Mouse (Mus musculus) heart, embryonic 15.5 days (tissue): ENCODE results near the gene Nxpe4. TPM values are rescaled to one million over a fixed set of nuclear protein-coding genes. Genes with fewer than 3 reads are reported as not detected.
"Not testable (repeated sequence)": the region's sequence is repeated elsewhere in the genome, so short reads cannot be mapped to it uniquely, and the experiment has no call there.

Experiments used
- ATAC-seq: fragments of 200-750 bp; cut with Nextera tagmentation; replicated peaks from 2 replicates; pipeline ENCODE4 v1.8.0; 2017; ENCODE audit warnings: low read depth, moderate TSS enrichment; ENCODE audit not compliant: insufficient number of reproducible peaks, insufficient read depth, low FRiP score
- H3K27ac ChIP-seq: fragments of 300-500 bp; sonication (generic); 2 replicates; pipeline ENCODE4 v1.5.1; 2015; ENCODE audit warnings: mild to moderate bottlenecking, inconsistent platforms
- H3K27me3 ChIP-seq: fragments of 300-500 bp; sonication (generic); 2 replicates; pipeline ENCODE4 v1.6.1; 2015; ENCODE audit warnings: inconsistent platforms
- H3K36me3 ChIP-seq: fragments of 300-500 bp; sonication (generic); 2 replicates; pipeline ENCODE4 v1.6.1; 2015; ENCODE audit warnings: mild to moderate bottlenecking, inconsistent platforms
- H3K4me1 ChIP-seq: fragments of 300-500 bp; sonication (generic); replicated peaks from 2 replicates; pipeline ENCODE4 v1.6.1; 2015; ENCODE audit warnings: inconsistent platforms
- H3K4me2 ChIP-seq: fragments of 300-500 bp; sonication (generic); 2 replicates; pipeline ENCODE4 v1.6.1; 2015; ENCODE audit warnings: inconsistent platforms, mild to moderate bottlenecking, moderate library complexity
- H3K4me3 ChIP-seq: fragments of 300-500 bp; sonication (generic); 2 replicates; pipeline ENCODE4 v1.5.1; 2015; ENCODE audit warnings: mild to moderate bottlenecking, inconsistent platforms
- H3K9ac ChIP-seq: fragments of 300-500 bp; sonication (generic); 2 replicates; pipeline ENCODE4 v1.6.1; 2015; ENCODE audit warnings: mild to moderate bottlenecking, inconsistent platforms
- H3K9me3 ChIP-seq: fragments of 300-500 bp; sonication (generic); replicated peaks from 2 replicates; pipeline ENCODE4 v1.6.1; 2016; ENCODE audit warnings: inconsistent platforms
- WGBS: fragments of 180-500 bp; shearing (Covaris S2); methylation state at CpG from one replicate; pipeline ENCODE4 v1.1.7; 2015; ENCODE audit warnings: mixed read lengths; 5-methylcytosine and 5-hydroxymethylcytosine counted together
- polyA plus RNA-seq: library from polyadenylated mRNA; unstranded; fragments of >200 nt; fragmentation: Nextera tagmentation; extraction: Ambion mirVana; gene quantifications from 2 replicates; pipeline ENCODE4 v1.2.1, GENCODE M21; 2015

The Nxpe4 gene
- polyA plus RNA-seq, 1 experiment from 2014 or later = 3.7 TPM

DNA sequence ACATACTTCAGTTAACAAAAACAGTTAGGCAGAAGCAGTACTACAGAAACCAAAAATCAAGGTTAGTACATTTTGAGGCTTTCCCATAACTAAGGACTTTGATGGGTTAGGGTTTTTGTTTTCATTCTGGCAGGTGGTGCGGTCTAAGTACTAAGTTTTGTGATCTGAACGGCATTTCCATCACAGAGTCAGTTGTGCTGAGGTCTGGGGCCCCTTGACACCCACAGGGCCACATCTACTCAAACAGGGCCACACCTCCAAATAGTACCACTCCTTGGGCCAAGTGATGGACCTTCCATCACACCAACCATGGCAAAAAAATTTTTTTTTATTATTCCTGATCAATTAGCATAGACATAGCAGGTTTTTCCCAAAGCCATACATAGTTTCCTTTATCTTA, 251.8 kb downstream of the Nxpe4 start:
- Histone ChIP-seq H3K27ac (no peak overlapping the region), H3K9me3 (no peaks in the 10 kb centered on the region), H3K27me3 (no peaks in the 10 kb centered on the region), H3K4me2 (no peak overlapping the region), H3K4me3 (no peak overlapping the region), H3K36me3 (no peaks in the 10 kb centered on the region), H3K9ac (no peak overlapping the region), H3K4me1 (no peaks in the 10 kb centered on the region)
- no peak for ATAC-seq
- 85% methylated on average over 2 of the region's 2 CpGs for WGBS

DNA sequence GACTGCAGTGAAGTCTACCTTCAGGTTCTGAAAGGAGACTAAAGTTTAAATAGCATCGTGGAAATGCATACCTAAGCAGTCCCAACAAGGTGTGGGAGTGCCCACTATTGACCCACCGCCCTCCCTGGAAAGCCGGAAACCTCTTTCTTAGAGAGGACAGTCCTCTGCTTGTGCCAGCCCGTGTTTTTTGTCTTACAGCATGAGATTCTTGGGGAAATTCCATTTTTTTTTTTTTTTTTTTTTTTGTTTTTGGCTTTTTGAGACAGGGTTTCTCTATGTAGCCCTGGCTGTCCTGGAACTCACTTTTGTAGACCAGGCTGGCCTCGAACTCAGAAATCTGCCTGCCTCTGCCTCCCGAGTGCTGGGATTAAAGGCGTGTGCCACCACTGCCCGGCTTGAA, 255.5 kb downstream of the Nxpe4 start:
- H3K27me3 ChIP-seq, H3K4me1 ChIP-seq, H3K9ac ChIP-seq, H3K27ac ChIP-seq, H3K4me3 ChIP-seq, H3K9me3 ChIP-seq, H3K4me2 ChIP-seq, H3K36me3 ChIP-seq, ATAC-seq: not testable (repeated sequence)
- 84% methylated on average over 8 of the region's 8 CpGs for WGBS

DNA sequence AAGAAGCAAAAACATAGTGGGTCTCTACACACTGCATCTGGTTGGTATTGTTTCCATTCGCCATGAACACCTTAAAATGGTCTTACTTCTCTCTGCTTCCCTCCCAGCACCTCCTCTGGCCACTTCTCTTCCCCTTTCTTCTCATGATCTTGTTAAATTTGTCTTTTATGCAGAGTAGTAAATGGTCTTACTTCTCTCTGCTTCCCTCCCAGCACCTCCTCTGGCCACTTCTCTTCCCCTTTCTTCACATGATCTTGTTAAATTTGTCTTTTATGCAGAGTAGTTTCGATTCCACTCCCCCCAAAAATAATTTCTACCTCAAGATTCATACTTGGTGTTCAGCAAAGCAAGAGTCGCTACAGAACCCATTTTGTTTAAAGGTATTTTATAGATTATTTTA, 256.2 kb downstream of the Nxpe4 start:
- no peak overlapping the region for H3K9ac ChIP-seq
- H3K9me3 ChIP-seq = no peaks in the 10 kb centered on the region
- H3K27me3 ChIP-seq = no peaks in the 10 kb centered on the region
- H3K36me3 ChIP-seq = no peaks in the 10 kb centered on the region
- no peak overlapping the region for H3K4me2 ChIP-seq
- no peaks in the 10 kb centered on the region for H3K4me1 ChIP-seq
- no peak overlapping the region for H3K4me3 ChIP-seq
- 69% methylated on average over 3 of the region's 3 CpGs for WGBS
- H3K27ac ChIP-seq = no peak overlapping the region
- no peak for ATAC-seq

DNA sequence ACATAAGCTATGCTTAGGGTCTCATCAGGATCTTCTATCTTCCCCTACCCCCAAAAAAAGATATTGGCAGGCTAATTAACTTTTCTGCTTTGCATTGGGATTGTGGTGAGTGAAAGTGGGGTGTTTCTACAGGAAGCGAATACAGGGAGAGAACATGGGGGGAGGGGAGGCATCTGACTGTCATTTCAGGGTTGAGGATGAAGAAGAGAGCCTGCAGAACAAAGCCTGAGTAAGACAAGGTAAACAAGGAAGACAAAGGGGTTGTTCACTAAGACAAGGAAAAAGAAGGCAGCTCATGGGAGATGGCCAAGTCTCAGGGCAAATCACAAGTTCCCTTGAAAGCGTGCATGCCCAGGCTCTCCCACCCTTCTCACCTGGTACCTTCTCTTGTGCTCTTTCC, 256.6 kb downstream of the Nxpe4 start:
- H3K9me3 ChIP-seq = no peaks in the 10 kb centered on the region
- no peak overlapping the region for H3K9ac ChIP-seq
- no peak overlapping the region for H3K4me2 ChIP-seq
- H3K27ac ChIP-seq = no peak overlapping the region
- no peaks in the 10 kb centered on the region for H3K27me3 ChIP-seq
- no peaks in the 10 kb centered on the region for H3K4me1 ChIP-seq
- ATAC-seq = no peak
- H3K36me3 ChIP-seq = no peaks in the 10 kb centered on the region
- WGBS = 79% methylated on average over 2 of the region's 2 CpGs
- no peak overlapping the region for H3K4me3 ChIP-seq

DNA sequence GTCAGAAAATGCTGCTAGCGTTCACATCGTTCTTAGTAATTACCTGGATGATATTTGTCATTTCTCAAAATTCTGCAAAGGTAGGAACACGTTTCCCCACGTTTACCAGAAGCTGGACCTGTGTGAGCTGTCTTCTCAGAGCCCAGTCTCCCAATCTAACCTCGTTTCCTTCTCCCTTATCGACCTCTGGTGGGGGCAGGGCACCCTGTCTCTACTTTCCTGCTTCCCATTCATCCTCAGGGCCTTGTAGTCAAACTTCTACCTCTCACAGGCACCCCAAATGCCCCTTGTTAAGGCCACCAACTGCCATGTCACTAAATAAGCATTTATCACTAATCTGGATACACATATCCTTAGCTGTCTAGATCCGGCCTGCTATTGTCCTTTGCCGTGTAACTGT, 257.0 kb downstream of the Nxpe4 start:
- H3K4me3 ChIP-seq = no peak overlapping the region
- no peaks in the 10 kb centered on the region for H3K4me1 ChIP-seq
- H3K27ac ChIP-seq = no peak overlapping the region
- no peaks in the 10 kb centered on the region for H3K36me3 ChIP-seq
- H3K9me3 ChIP-seq = no peaks in the 10 kb centered on the region
- WGBS = 59% methylated on average over 8 of the region's 8 CpGs
- ATAC-seq = no peak
- H3K9ac ChIP-seq = no peak overlapping the region
- no peak overlapping the region for H3K4me2 ChIP-seq
- H3K27me3 ChIP-seq = no peaks in the 10 kb centered on the region

DNA sequence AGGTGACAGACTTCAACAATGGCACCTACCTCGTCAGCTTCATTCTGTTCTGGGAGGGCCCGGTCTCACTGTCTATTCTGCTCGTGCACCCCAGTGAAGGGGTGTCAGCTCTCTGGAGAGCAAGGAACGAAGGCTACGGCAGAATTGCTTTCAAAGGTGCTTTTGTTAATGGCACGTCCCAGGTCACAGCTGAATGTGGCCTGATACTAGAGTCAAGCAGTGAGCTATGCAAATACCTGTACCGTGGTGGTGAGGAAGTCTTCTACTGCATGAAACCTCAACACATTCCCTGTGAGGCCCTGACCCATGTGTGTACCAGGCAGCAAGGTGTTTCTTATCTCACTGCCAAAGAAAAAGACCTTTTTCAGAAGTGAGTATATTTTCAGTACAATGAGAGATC, 258.6 kb downstream of the Nxpe4 start:
- H3K4me1 ChIP-seq = no peaks in the 10 kb centered on the region
- H3K9ac ChIP-seq = no peak overlapping the region
- no peaks in the 10 kb centered on the region for H3K9me3 ChIP-seq
- no peaks in the 10 kb centered on the region for H3K36me3 ChIP-seq
- WGBS = 81% methylated on average over 7 of the region's 7 CpGs
- H3K4me3 ChIP-seq = no peak overlapping the region
- no peak overlapping the region for H3K4me2 ChIP-seq
- ATAC-seq = no peak
- no peaks in the 10 kb centered on the region for H3K27me3 ChIP-seq
- H3K27ac ChIP-seq = no peak overlapping the region

DNA sequence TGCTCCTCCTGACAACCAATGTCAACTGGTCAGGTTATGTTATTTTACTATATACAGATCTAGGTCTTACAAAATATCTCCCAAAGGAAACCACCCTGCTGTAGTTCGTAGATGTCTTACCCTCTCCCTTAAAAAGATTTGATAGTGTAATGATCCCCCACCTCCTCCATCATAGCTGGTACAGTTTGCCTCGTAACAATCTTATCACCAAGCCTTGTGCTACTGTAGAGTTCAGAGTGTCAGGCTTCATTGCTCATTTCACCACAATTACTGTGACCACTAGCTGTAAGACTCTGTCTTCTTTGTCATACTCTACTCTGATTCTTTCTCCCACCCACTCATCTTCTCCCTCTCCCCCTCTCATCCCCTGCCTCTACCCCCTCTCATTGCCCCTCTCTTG, 259.2 kb downstream of the Nxpe4 start:
- H3K4me3 ChIP-seq = no peak overlapping the region

DNA sequence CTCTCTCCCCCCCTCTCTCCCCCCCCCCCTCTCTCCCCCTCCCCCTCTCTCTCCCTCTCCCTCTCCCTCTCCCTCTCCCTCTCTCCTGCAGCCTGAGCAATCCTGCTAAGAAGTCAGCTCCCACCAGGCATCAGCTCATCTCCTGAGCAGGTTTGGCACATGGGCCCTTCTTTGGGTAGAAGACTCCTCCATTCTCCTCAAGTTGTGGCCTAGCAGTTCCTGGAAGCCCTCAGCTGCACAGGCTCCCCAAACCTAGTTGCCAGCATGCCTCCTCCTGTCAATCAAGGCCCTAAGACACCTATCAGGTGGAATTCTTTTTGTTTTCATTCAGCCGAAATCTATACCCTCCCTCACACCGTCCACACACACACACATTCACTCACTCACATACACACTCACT, 259.7 kb downstream of the Nxpe4 start:
- Histone ChIP-seq H3K9ac (no peak overlapping the region), H3K27me3 (no peaks in the 10 kb centered on the region), H3K27ac (no peak overlapping the region), H3K4me3 (no peak overlapping the region), H3K4me1 (no peaks in the 10 kb centered on the region), H3K36me3 (no peaks in the 10 kb centered on the region), H3K9me3 (no peaks in the 10 kb centered on the region), H3K4me2 (no peak overlapping the region)
- WGBS = 73% methylated on average over 2 of the region's 2 CpGs
- no peak for ATAC-seq

More for the DNA sequence above, 259.2 kb downstream of the Nxpe4 start:
- Histone ChIP-seq H3K4me1 (no peaks in the 10 kb centered on the region), H3K4me2 (no peak overlapping the region), H3K9ac (no peak overlapping the region), H3K27ac (no peak overlapping the region), H3K9me3 (no peaks in the 10 kb centered on the region), H3K36me3 (no peaks in the 10 kb centered on the region), H3K27me3 (no peaks in the 10 kb centered on the region)
- 56% methylated on average over 2 of the region's 2 CpGs for WGBS
- no peak for ATAC-seq

DNA sequence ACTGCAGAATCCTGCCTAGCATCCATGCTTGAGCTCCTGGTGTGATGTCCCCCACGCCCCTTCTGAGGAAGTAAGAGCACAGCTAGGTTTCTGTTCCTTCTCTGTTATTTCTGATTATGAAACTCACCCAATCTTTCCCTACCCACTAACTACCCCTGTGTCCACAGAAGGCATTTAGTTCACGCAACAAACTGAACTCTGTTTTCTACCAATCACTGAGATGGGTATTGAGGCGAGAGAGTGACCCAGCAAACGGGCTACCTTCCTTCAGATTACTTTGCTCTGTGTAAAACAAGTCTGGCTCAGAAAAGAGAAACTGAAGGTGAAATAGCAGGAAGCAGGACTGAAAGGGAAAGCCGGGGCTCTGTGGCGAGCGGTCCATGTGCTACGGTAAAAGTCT, 260.6 kb downstream of the Nxpe4 start:
- H3K27me3 ChIP-seq = no peaks in the 10 kb centered on the region
- no peaks in the 10 kb centered on the region for H3K4me1 ChIP-seq
- ATAC-seq = no peak
- no peak overlapping the region for H3K4me3 ChIP-seq
- H3K4me2 ChIP-seq = no peak overlapping the region
- no peak overlapping the region for H3K9ac ChIP-seq
- no peak overlapping the region for H3K27ac ChIP-seq
- no peaks in the 10 kb centered on the region for H3K9me3 ChIP-seq
- no peaks in the 10 kb centered on the region for H3K36me3 ChIP-seq
- WGBS = 82% methylated on average over 8 of the region's 8 CpGs

DNA sequence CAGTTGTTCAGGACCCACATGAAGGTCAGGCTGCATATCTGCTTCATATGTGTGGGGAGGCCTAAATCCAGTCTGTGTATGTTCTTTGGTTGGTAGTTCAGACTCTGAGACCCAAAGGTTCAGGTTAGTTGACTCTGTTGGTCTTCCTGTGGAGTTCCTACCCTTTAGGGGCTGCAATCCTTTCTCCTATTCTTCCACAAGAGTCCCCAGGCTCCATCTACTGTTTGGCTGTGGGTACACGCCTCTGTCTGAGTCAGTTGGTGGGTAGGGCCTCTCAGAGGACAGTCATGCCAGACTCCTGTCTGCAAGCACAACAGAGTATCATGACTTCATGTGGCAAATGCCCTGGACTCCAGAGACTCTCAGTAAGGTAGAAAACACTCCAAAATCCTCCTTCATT, 261.4 kb downstream of the Nxpe4 start:
- WGBS = 37% methylated on average over 1 of the region's 1 CpGs
- Histone ChIP-seq H3K36me3 (no peaks in the 10 kb centered on the region), H3K4me3 (no peak overlapping the region), H3K4me2 (no peak overlapping the region), H3K4me1 (no peaks in the 10 kb centered on the region), H3K9ac (no peak overlapping the region), H3K9me3 (no peaks in the 10 kb centered on the region), H3K27ac (no peak overlapping the region), H3K27me3 (no peaks in the 10 kb centered on the region)
- ATAC-seq = no peak

DNA sequence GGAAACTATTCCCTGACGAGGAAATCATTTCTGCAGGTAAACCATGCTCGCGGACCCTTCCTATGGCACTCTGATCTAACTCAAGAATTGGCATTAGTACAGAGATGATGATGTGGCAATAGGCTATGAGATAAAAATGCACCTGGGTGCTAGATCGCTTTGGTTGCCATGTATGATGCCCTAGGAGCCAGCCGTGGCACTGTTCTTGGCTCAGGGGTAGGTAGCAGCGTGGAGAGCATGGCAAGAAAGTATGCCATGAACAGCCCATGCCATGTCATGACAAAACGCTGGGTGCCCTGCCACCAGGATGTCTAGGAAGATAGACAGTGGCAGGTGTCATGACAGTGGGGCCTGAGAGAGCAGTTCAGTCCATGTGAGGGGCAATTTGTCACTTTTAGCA, 265.4 kb downstream of the Nxpe4 start:
- WGBS = 85% methylated on average over 7 of the region's 7 CpGs
- ATAC-seq = no peak
- no peak overlapping the region for H3K4me3 ChIP-seq

DNA sequence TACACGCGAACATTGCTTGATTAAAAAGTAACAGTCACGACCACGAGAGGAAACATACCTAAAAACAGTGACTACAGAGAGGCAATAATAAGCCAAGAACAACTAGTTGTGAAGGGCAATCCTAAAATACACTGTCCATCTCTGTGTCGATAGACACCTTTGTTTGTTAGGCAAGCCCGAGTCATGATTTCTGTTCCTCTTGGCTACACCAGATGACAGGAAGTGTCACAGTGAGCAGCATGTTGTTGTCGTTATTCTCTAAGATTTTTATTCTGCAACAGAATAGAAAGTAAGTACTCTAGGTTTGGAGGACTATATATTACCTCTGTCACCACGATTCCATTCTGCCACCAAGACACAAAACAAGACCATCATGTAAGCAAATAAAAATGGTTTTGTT, 270.6 kb downstream of the Nxpe4 start:
- no peak overlapping the region for H3K4me2 ChIP-seq
- H3K36me3 ChIP-seq = no peaks in the 10 kb centered on the region
- no peak overlapping the region for H3K4me3 ChIP-seq
- H3K9ac ChIP-seq = no peak overlapping the region
- H3K27ac ChIP-seq = no peak overlapping the region
- H3K27me3 ChIP-seq = no peaks in the 10 kb centered on the region
- 78% methylated on average over 8 of the region's 8 CpGs for WGBS
- H3K4me1 ChIP-seq = no peaks in the 10 kb centered on the region
- no peaks in the 10 kb centered on the region for H3K9me3 ChIP-seq
- ATAC-seq = no peak

More for the DNA sequence above, 265.4 kb downstream of the Nxpe4 start:
- no peaks in the 10 kb centered on the region for H3K4me1 ChIP-seq
- H3K9ac ChIP-seq = no peak overlapping the region
- H3K27me3 ChIP-seq = no peaks in the 10 kb centered on the region
- no peak overlapping the region for H3K27ac ChIP-seq
- no peaks in the 10 kb centered on the region for H3K36me3 ChIP-seq
- no peak overlapping the region for H3K4me2 ChIP-seq
- H3K9me3 ChIP-seq = no peaks in the 10 kb centered on the region

DNA sequence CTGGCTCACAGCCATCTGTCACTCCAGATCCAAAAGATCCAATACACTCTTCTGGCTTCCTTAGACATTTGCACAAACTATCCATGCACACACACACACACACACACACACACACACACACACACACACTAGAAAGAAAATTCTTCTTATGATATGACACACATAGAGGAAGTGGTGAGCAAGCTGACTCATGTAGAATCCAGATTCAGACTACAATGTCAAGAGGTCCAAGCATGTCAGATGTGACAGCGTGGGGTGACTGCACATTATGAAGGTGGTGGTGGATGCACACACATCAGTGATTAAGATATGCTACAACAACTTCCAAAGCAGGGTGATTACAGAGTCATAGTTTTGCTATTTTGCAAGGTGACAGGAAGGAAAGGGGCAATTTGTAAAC, 282.1 kb downstream of the Nxpe4 start:
- Histone ChIP-seq H3K4me1 (no peaks in the 10 kb centered on the region), H3K4me2 (no peak overlapping the region), H3K27me3 (no peaks in the 10 kb centered on the region), H3K27ac (no peak overlapping the region), H3K36me3 (no peaks in the 10 kb centered on the region), H3K4me3 (no peak overlapping the region), H3K9ac (no peak overlapping the region), H3K9me3 (no peaks in the 10 kb centered on the region)
- 73% methylated on average over 1 of the region's 1 CpGs for WGBS
- ATAC-seq = no peak
